Mouse (Mus musculus) left cerebral cortex, postnatal 36 days (tissue): ENCODE results near the gene Olfr492. TPM values are rescaled to one million over a fixed set of nuclear protein-coding genes. Genes with fewer than 3 reads are reported as not detected.

Experiments
- DNase-seq, 2 experiments: peaks; one replicate each; pipeline ENCODE4 v3.0.0; 2021 to 2022; ENCODE audit warnings: low spot score in 2 of 2, mixed read lengths in 1 of 2
- intact Hi-C: fragments of 180-260 bp; cut with DNase I; formaldehyde crosslinking; loops from one replicate; pipeline ENCODE4 v1.15.1; 2025
- total RNA-seq, 2 experiments: library from RNA; stranded (reverse); gene quantifications; 2 replicates each; pipeline ENCODE4 v1.2.3; 2021

Olfr492 gene
- not detected for total RNA-seq

DNA sequence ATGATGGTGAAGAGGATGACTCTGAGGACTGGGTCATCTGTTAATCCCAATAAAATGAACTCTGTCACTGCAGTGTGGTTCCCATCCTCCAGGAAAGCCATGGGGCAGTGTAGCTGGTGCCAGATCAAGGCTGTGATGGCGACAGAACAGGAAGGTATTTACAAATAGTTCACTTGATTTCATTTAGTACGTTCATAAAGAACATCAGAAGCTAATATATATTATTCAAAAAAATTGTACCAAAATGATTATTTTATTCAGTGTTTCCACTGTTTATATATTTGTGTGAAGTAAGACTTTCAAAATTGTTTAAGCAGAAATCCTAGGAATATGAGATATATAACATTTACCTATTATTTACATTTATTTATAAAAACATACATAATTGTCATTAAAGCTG lies at the start of gene Olfr492:
TSS of gene Olfr492 (minus strand) at position 101 of the 400 bp plus-strand sequence.
- intact Hi-C loops, result no loop called here
- DNase-seq, result no peak

DNA sequence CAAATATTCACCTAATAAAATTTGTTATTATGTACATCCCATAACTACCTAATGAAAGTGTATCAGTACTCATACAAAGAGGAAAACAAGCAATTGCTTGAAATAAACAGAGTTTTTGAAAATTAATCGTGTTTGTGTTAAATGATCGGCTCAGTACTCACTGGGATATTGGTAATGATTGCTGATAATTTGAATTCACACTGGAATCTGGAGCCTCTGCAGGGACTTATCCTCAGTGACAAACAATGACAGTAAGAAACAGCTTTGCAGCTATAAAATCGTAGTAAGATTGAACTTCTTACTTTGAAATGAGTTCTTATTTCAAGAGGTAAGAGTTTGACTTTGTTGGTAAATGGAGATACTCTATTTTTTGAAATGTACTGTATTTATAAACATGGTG lies 41.6 kb upstream of the Olfr492 start, which contains the start of gene Olfr494:
TSS of gene Olfr494 (plus strand) at position 301 of the 400 bp plus-strand sequence.
- intact Hi-C loops, result no loop called here
- no peak for DNase-seq

DNA sequence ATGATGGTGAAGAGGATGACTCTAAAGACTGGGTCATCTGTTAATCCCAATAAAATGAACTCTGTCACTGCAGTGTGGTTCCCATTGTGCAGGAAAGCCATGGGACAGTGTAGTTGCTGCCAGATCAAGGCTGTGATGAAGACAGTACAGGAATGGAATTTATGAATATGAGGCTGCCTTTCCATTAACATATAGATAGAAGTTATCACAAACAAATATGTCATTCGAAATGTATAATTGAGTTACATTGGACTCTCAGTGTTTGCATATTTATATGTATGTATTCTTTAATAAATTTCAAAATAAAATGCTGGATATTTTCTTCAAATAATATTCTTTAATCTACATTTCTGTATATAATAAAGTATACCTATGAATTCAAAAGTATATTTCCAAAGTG lies 23.4 kb upstream of the Olfr492 start, which contains the start of gene Olfr493:
TSS of gene Olfr493 (minus strand) at position 101 of the 400 bp plus-strand sequence.
- intact Hi-C loops, result no loop called here

GRCm38 (mm10) chr7:108313151-108313550 lies 10.3 kb downstream of the Olfr492 start, which contains the start of gene Olfr491:
Gene Olfr491, plus strand, starts transcription at chr7:108313451.
- DNase-seq, result no peak

More for the DNA sequence above, 23.4 kb upstream of the Olfr492 start, which contains the start of gene Olfr493:
- DNase-seq, result no peak

GRCm38 (mm10) chr7:108288834-108289233 lies 34.6 kb downstream of the Olfr492 start, which contains the start of gene Olfr490:
Gene Olfr490, minus strand, starts transcription at chr7:108288934.
- intact Hi-C loops, result no loop called here
- no peak for DNase-seq

More at GRCm38 (mm10) chr7:108313151-108313550, 10.3 kb downstream of the Olfr492 start, which contains the start of gene Olfr491:
- intact Hi-C loops, result no loop called here

Other genes starting within 250 kb of the Olfr492 start
- not detected for gene Olfr481, start 243.8 kb downstream of the Olfr492 start, total RNA-seq
- gene Olfr482, start 226.1 kb downstream of the Olfr492 start, total RNA-seq, result 1 to 10 TPM; 1.9 to 2.1 TPM
- gene Olfr483, start 222.8 kb downstream of the Olfr492 start, total RNA-seq, result not detected
- not detected for gene Olfr484, start 196.2 kb downstream of the Olfr492 start, total RNA-seq
- not detected for gene Olfr485, start 163.8 kb downstream of the Olfr492 start, total RNA-seq
- not detected for gene Olfr486, start 150.9 kb downstream of the Olfr492 start, total RNA-seq
- gene Olfr487, start 109.0 kb downstream of the Olfr492 start, total RNA-seq, result not detected
- gene Olfr488, start 65.3 kb downstream of the Olfr492 start, total RNA-seq, result not detected
- gene Olfr490, start 34.7 kb downstream of the Olfr492 start, total RNA-seq, result not detected
- gene Olfr491, start 10.2 kb downstream of the Olfr492 start, total RNA-seq, result not detected
- gene Olfr493, start 23.3 kb upstream of the Olfr492 start, total RNA-seq, result not detected
- not detected for gene Olfr494, start 41.7 kb upstream of the Olfr492 start, total RNA-seq
- not detected for gene Olfr495, start 69.5 kb upstream of the Olfr492 start, total RNA-seq
- gene Olfr497, start 96.7 kb upstream of the Olfr492 start, total RNA-seq, result not detected
- not detected for gene Olfr498, start 141.7 kb upstream of the Olfr492 start, total RNA-seq
- not detected for gene Olfr502, start 201.4 kb upstream of the Olfr492 start, total RNA-seq
- not detected for gene Olfr503, start 220.9 kb upstream of the Olfr492 start, total RNA-seq
- not detected for gene Olfr504, start 242.1 kb upstream of the Olfr492 start, total RNA-seq